Mouse (Mus musculus): ENCODE results near the gene Dock9.

Gene Dock9

DNA sequence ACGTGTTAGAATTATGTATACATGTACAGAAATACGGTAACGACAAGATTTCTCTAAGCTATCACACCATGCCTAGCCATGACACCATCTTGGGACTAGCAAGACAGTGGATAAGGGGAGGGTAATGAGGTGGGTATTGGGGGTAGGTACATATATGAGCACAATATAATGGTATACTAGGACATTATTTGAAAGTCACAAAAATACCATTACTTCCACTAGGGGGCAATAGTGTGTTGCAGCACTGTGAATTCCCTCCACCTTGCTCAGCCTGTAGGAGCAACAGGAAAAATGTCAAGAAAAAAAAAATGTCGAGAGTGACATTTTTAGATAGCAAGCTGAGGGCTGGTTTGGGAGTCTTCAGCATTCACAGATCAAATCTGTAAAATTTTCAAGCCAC, 209.2 kb downstream of the Dock9 start:
- no peak for DNase-seq (ENCODE audit: low spot score in 2 of 2)

GRCm38 (mm10) chr14:121585906-121586765, 211.5 kb downstream of the Dock9 start:
- DNase-seq (ENCODE audit: low spot score in 2 of 2): no peak

DNA sequence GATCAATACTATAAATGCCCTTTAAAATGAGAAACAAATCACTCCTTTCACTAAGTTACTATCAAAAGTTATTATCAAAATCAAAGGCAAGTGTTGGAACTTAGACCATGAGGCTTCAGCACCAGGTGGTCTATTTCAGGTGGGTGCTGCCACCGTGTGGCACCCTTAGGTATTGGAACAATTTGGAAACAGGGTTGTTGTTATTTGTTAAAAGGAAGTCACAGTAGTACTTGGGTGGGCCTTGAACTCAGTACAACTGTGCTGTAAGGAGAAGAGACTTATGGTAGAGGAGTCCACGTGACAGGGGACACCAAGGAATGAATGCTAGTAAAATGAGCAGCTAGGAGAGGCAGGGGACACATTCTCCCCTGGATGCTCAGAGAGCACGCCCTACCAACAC, 218.6 kb downstream of the Dock9 start:
- DNase-seq (ENCODE audit: low spot score in 2 of 2): peak in 1 of 2 experiments; percentile 41

DNA sequence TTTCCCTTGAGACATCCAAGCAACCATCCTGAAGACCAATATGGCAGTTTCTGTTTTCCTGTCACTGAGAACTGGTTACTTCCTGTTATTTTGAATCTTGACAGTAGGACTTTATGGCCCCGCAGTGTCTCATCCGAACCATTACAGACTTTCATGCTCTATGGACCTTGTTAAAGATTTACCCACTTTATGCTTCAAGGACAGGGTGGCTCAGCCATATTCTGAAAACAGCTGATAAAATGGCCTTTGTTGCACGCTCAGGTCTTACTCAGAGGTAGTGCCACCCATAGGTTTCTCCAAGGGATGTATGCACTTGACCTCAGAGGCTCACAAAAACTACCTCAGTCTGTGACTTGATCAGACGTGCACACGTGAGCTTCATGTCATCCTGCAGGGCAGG, 224.2 kb downstream of the Dock9 start:
- DNase-seq (ENCODE audit: low spot score in 2 of 2): no peak

- DNase-seq (ENCODE audit: low spot score in 2 of 2): no peak
Observed at GRCm38 (mm10) chr14:121566794-121567201, 230.8 kb downstream of the Dock9 start.

GRCm38 (mm10) chr14:121565930-121566329, 231.7 kb downstream of the Dock9 start:
- DNase-seq (ENCODE audit: low spot score in 2 of 2): no peak

DNA sequence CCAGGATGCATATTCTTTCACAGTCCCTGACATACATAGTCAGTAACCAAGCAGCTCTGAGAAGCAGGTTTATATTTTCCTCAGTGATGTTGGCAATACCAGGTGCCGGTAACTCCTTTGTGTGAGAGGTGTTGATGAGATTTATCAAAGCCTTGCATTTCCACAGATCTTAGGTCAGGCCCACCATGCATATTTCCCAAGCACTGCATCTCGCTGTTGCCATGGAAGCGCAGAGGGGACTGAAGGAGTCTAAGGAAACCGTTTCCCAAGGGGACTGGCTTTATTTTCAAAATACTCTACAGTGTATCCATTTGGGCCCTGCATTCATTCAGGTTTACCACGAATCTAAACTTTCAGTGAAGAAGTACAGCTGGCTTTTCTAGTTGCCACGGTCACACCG, 233.0 kb downstream of the Dock9 start:
- no peak for DNase-seq (ENCODE audit: low spot score in 2 of 2)

- DNase-seq (ENCODE audit: low spot score in 2 of 2): no peak
Observed at GRCm38 (mm10) chr14:121563954-121564353, 233.7 kb downstream of the Dock9 start.

- no peak for DNase-seq (ENCODE audit: low spot score in 2 of 2)
Observed at GRCm38 (mm10) chr14:121559026-121559425, 238.6 kb downstream of the Dock9 start.

DNA sequence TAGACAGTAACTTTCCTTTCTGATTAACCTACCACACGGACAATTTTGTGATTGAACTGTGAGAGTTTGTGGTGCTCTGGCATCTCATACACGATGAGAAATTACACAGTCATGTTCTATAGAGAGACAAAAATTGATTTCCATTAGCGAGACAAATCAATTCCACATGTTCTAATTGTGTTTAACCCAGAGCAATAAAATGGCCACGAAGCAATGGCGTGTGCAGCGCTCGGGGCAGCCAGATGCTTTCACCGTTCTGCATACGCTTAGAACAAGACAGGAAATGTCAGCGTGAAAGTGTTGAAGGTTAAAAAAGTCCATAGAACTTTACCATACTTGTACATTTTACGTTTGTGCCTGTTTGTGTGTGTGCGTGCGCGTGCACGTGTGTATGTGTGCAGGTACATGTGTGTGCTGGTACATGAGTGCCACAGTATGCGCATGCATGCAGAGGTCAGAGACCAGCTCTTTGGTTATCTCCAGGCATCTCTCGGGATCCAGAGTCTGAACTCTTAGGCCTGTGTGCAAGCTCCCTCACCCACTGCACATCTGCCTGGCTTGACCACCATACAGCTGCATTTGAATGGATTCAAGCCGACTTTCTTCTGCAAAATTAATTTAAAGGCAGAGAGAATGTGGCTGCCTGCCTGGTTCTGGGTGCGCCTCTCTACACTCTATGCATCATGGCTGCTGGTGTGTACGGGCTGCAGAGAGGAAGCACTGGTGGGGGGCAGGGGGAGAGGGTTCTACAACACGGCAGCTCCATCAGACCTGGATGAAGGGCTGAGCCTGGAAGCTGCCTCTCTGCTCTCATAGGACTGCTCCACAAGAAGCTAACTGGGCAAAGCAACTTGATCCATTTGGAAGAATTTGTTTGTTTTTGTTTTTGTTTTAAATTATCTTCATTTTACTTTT, 241.0 kb downstream of the Dock9 start:
- no peak for DNase-seq (ENCODE audit: low spot score in 2 of 2)

- no peak for DNase-seq (ENCODE audit: low spot score in 2 of 2)
Observed at GRCm38 (mm10) chr14:121553785-121554184, 243.9 kb downstream of the Dock9 start.

- no peak for DNase-seq (ENCODE audit: low spot score in 2 of 2)
Observed at GRCm38 (mm10) chr14:121552586-121552985, 245.1 kb downstream of the Dock9 start.

GRCm38 (mm10) chr14:121549834-121550233, 247.8 kb downstream of the Dock9 start:
- no peak for DNase-seq (ENCODE audit: low spot score in 2 of 2)

DNA sequence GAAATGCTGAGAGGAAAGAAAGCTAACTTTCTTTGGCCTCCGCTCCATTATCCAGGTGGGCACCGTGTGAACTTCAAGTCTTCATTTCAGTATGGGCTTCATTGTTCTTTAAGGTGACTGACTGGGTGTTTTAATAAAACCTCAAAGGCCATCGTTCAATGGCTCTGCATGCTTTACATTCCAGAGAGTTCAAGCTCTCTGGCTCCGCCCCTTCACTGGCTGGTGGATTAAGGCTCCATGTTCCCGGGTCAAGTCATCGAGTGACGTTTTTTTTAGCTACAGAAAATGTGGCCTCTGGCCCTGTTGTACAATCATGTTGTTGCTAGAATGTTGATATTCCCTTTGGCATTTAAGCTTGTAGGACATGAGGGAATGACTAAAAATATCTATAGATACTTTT, 249.9 kb downstream of the Dock9 start:
- no peak for DNase-seq (ENCODE audit: low spot score in 2 of 2)

DNA sequence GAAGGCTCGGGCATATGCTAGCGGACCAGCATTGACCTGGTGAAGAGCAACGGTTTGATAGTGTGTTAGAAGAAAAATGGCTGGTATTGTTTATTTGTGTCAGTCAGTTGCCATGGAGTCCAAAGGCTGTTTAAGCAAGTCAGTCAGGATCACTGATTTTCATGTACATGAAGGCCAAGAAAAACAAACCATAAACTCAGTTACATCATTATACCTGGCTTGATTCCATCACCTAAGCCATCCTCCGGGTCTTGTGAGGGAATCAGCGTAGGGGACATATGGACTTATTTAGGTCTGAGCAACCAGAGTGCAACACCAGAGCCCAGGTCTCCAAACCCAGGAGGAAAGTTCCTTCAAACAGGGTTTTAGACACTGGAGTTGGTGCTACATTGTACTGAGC, 251.0 kb downstream of the Dock9 start:
- DNase-seq (ENCODE audit: low spot score in 2 of 2): no peak

GRCm38 (mm10) chr14:121545551-121546331, 251.9 kb downstream of the Dock9 start:
- DNase-seq (ENCODE audit: low spot score in 2 of 2): no peak

DNA sequence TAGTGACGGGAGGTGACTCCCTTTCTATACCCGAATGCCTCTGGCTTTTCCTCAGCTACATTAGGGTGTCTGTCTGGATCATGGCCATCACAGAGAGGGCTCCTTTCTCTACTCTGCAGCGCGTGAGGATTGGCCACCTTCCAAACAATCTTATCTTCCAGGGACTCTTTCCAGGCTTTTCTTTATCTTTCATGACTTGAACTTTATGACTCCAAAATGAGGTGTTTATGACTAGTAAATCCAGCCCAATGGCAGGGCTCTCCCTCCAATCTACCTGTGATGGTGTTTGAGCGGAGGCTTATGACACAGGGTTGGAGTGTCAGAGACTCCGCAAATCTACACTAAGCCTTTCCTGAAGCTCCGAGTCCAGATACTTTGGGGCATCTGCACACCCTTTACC, 256.4 kb downstream of the Dock9 start:
- DNase-seq (ENCODE audit: low spot score in 2 of 2): no peak

GRCm38 (mm10) chr14:121534501-121534900, 263.1 kb downstream of the Dock9 start:
- no peak for DNase-seq (ENCODE audit: low spot score in 2 of 2)

GRCm38 (mm10) chr14:121530853-121531252, 266.8 kb downstream of the Dock9 start:
- no peak for DNase-seq (ENCODE audit: low spot score in 2 of 2)

DNA sequence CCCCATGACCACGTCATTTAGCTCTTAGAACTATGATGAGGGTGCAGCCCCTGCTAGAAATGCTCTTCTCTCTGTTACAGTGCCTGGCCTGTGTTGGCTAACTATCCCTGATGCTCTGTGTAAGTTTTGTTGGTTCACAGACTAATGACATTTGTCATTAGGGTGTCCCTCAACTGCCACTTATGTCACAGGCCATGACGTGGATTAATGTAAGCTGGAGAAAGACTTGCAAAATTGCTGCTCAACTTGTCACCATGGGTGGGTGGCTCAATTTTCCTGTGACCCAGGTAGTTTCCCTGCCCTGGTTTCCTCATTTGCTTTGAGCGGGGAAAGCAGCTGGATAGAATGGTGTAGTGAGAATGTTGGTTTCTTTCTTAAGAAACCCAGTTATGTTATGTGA, 269.8 kb downstream of the Dock9 start:
- DNase-seq (ENCODE audit: low spot score in 2 of 2): no peak

DNA sequence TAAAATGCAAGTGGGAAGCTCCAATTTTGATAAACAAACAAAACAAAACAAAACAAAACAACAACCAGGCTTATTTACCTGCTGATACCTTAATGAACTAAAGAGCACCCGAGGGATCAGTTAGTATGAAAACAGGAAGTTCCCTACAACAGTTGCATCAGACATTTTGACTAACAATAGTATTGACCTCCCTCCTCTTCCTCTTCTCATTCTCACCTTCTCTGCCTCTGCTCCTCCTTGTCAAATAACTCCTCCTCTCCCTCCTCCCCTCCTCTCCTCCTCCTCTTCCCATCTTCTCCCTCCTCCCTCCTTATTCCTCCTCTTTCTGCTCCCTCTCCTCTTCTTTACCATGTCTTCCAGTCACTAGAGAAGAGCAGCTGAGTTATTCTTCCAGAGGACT, 270.4 kb downstream of the Dock9 start:
- DNase-seq (ENCODE audit: low spot score in 2 of 2): no peak

GRCm38 (mm10) chr14:121521709-121522108, 275.9 kb downstream of the Dock9 start:
- DNase-seq (ENCODE audit: low spot score in 2 of 2): no peak

All from spleen, postnatal 14 days (tissue).